Mouse (Mus musculus): ENCODE data around the gene Cela1. TPM values are rescaled to one million over a fixed set of nuclear protein-coding genes. Genes with fewer than 3 reads are reported as not detected.

Cela1 gene
- total RNA-seq (2023): 10 to 100 TPM; 20.1 to 22.6 TPM

GRCm38 (mm10) chr15:100687430-100687971, at the start of gene Cela1:
TSS of gene Cela1 (minus strand) at chr15:100687921.

DNA sequence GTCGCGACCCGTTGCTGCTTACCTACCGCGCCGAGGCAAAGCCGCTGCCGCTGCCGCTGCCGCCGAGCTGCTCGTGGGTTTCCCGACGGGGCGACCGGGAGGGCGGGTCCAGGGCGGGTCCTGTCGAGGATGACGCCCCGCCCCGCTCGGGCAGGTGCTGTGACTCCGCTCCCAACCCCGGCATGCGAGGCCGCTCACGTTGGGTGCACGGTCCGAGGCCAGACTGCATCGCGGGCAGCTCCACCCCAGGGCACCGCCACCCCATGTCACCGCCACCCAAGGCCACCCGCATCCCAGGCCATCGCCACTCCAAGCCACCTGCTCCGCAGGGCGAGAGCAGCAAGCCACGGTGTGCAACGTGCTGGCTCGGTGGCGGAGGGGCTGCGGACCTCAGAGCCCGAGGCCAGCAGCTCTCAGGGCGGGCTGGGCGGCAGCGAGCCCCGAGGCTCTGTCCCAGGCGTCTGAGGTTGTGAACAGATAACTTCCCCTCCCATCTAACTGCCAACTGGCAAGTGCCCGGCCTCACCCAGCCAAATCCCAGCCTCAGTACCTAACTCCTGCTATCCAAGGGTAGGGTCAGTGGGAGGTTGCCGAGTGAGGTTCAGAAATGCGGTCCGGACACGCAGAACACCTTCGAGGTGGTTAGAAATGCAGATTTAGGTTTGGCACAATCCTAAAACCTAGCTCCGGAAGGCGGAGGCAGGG, 41.7 kb upstream of the Cela1 start, which contains the start of gene Galnt6:
TSS of gene Galnt6 (minus strand) at position 96 of the 705 bp plus-strand sequence.

GRCm38 (mm10) chr15:100669337-100669736, 18.4 kb downstream of the Cela1 start, which contains the start of gene Bin2:
TSS of gene Bin2 (minus strand) at chr15:100669553.

GRCm38 (mm10) chr15:100636700-100637501, 50.8 kb downstream of the Cela1 start, which contains the start of gene Smagp:
TSS of gene Smagp (minus strand) at chr15:100636940.

Other genes starting within 250 kb of the Cela1 start
- gene Letmd1, start 218.9 kb downstream of the Cela1 start, total RNA-seq (2023): 10 to 100 TPM; 27.2 to 29.2 TPM
- gene Csrnp2, start 192.4 kb downstream of the Cela1 start, total RNA-seq (2023): 1 to 10 TPM; 2.0 to 2.7 TPM
- gene Tfcp2, start 135.9 kb downstream of the Cela1 start, total RNA-seq (2023): 1 to 10 TPM; 7.2 to 8.8 TPM
- gene Pou6f1, start 87.9 kb downstream of the Cela1 start, total RNA-seq (2023): 10 to 100 TPM; 12.4 to 15.5 TPM
- 100 to 1,000 TPM; 500 to 526 TPM for gene Dazap2, start 72.6 kb downstream of the Cela1 start, total RNA-seq (2023)
- gene Smagp, start 51.0 kb downstream of the Cela1 start, total RNA-seq (2023): 10 to 100 TPM; 60.8 to 79.4 TPM
- gene Bin2, start 18.4 kb downstream of the Cela1 start, total RNA-seq (2023): 100 to 1,000 TPM; 508 to 528 TPM
- 10 to 100 TPM; 27.2 to 27.3 TPM for gene Galnt6, start 41.5 kb upstream of the Cela1 start, total RNA-seq (2023)
- gene Slc4a8, start 73.8 kb upstream of the Cela1 start, total RNA-seq (2023): 1 to 10 TPM; 2.0 to 5.5 TPM
- gene Scn8a, start 181.9 kb upstream of the Cela1 start, total RNA-seq (2023): not detected

All from monocyte, adult 59 days (primary cell).